Comparison of ENCODE assay signal across 1 mouse cellular context in the genomic region with DNA sequence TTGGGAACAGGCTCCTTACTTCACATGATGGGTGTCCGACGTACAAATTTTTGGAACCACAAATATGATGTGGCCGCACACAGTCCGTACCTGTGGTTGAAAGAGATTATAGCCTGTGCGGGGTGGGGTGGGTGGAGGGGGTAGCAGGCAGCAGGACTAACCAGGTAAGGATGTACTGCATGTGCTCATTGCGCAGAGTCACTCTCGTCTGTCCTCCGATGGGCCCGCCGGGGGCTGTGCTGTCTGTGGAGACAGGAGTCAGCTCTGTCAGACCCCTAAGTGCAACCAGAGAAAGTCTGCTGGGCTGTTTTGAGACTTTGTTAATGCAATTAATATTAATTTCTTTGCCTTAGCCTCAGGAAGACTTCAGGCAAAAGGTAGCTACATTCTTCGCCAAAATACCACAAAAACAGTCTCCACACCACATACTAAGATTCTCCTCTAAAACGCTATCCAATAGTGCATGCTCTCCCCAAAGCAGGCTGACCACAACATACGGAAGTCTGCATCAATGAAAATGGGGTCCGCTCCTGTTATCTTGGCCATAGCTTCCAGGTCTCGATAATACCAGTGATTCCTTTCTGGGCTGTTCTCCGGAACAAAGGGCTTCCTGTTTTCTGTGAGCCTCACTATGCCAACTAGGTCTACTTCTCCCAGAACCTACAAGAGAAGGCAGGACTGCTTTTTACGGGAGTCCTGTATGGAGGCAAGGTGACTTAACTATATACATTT.
TF ChIP-seq lines count a peak whose summit lies in the region.

No protein-coding gene starts in this region.

TF ChIP-seq in myocyte, 11 proteins besides CTCF, POLR2A, EP300 and RAD21:
- TF ChIP-seq REST (IDR thresholded peaks at IDR 0.05; ENCODE audit: insufficient read depth, insufficient read length) (no peak), TCF12 (IDR thresholded peaks at IDR 0.05; ENCODE audit: insufficient read depth, poor library complexity, severe bottlenecking) (no peak), MYOD1 (IDR thresholded peaks at IDR 0.05; ENCODE audit: control insufficient read depth in 1 of 3, insufficient read length in 2 of 3, low read depth in 2 of 3) (no peak), POLR2AphosphoS2 (IDR thresholded peaks at IDR 0.05; ENCODE audit: insufficient read length, low read depth) (peak; percentile 75)
